Mouse (Mus musculus): Measurements from ENCODE around the gene Cbx5. TPM values are rescaled to one million over a fixed set of nuclear protein-coding genes. Genes with fewer than 3 reads are reported as not detected.

The Cbx5 gene
- polyA plus RNA-seq, 1 experiment from 2014 or later, result 188 TPM

- WGBS, result 22% methylated on average over 5 of the region's 5 CpGs
- Histone ChIP-seq H3K9ac (no peak overlapping the region), H3K9me3 (replicated peaks) (no peaks in the 10 kb centered on the region), H3K4me2 (replicated peaks) (0 out of 2 replicates have a peak overlapping the region, but pooled peaks have one; percentile 29), H3K27me3 (peaks cover 55% of the 10 kb centered on the region), H3K27ac (no peak overlapping the region), H3K36me3 (no peaks in the 10 kb centered on the region), H3K4me1 (peaks cover 60% of the 10 kb centered on the region), H3K4me3 (0 out of 2 replicates have a peak overlapping the region, but pooled peaks have one; percentile 2)
- ATAC-seq (ENCODE audit: low FRiP score), result no peak
These were observed 73.7 kb downstream of the Cbx5 start for GRCm38 (mm10) chr15:103165924-103166323.

- no peaks in the 10 kb centered on the region for H3K9me3 ChIP-seq (replicated peaks)
- under 1% methylated on average over 13 of the region's 13 CpGs for WGBS
- H3K4me2 ChIP-seq (replicated peaks), result peak overlapping the region; percentile 33
- H3K36me3 ChIP-seq, result no peaks in the 10 kb centered on the region
- peak overlapping the region; percentile 46 for H3K9ac ChIP-seq
- peaks cover 50% of the 10 kb centered on the region for H3K27me3 ChIP-seq
- H3K27ac ChIP-seq, result no peak overlapping the region; the same call in 1 of the 2 replicates
- H3K4me1 ChIP-seq, result peaks cover 55% of the 10 kb centered on the region
- ATAC-seq (ENCODE audit: low FRiP score), result 0 out of 2 replicates have a peak, but pooled peaks have one; percentile 7
- H3K4me3 ChIP-seq, result 0 out of 2 replicates have a peak overlapping the region, but pooled peaks have one; percentile 2
These were observed 74.2 kb downstream of the Cbx5 start for GRCm38 (mm10) chr15:103165379-103165778.

GRCm38 (mm10) chr15:103163182-103163919, 76.3 kb downstream of the Cbx5 start:
- no peaks in the 10 kb centered on the region for H3K36me3 ChIP-seq
- H3K27me3 ChIP-seq, result peaks cover 30% of the 10 kb centered on the region
- H3K9ac ChIP-seq, result peak overlapping the region; percentile 55
- H3K4me3 ChIP-seq, result peak overlapping the region; percentile 50
- WGBS, result 9% methylated on average over 25 of the region's 25 CpGs
- H3K27ac ChIP-seq, result no peak overlapping the region
- peak; percentile 82 for ATAC-seq (ENCODE audit: low FRiP score)
- H3K9me3 ChIP-seq (replicated peaks), result no peaks in the 10 kb centered on the region
- peaks cover 34% of the 10 kb centered on the region for H3K4me1 ChIP-seq
- H3K4me2 ChIP-seq (replicated peaks), result peak overlapping the region; percentile 58

DNA sequence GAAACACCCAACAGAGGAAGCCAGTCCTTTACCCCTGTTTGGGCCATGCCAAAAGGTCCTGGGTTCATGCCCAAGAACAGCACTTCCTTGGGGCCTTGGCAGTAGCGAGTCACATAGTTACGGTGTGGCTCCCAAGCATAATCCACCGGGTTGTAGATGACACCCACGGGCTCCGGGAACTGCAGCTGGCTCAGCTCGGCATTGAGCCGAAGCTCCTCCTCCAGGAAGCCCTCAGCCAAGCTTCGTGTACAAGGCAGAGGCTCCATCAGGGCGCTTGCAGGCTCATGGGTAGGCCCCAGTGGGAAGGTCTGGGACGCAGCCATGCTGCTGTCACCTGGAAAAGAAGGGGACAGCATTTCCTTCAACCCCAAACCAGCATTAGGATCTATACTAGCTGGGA, 82.0 kb downstream of the Cbx5 start:
- 70% methylated on average over 10 of the region's 10 CpGs for WGBS
- no peaks in the 10 kb centered on the region for H3K9me3 ChIP-seq (replicated peaks)
- H3K4me1 ChIP-seq, result peaks cover 22% of the 10 kb centered on the region
- no peak overlapping the region for H3K9ac ChIP-seq
- ATAC-seq (ENCODE audit: low FRiP score), result no peak
- H3K27ac ChIP-seq, result no peak overlapping the region
- 0 out of 2 replicates have a peak, but pooled peaks cover 5% of the 10 kb centered on the region for H3K36me3 ChIP-seq
- peaks cover 12% of the 10 kb centered on the region for H3K27me3 ChIP-seq
- H3K4me2 ChIP-seq (replicated peaks), result no peak overlapping the region
- H3K4me3 ChIP-seq, result no peak overlapping the region

DNA sequence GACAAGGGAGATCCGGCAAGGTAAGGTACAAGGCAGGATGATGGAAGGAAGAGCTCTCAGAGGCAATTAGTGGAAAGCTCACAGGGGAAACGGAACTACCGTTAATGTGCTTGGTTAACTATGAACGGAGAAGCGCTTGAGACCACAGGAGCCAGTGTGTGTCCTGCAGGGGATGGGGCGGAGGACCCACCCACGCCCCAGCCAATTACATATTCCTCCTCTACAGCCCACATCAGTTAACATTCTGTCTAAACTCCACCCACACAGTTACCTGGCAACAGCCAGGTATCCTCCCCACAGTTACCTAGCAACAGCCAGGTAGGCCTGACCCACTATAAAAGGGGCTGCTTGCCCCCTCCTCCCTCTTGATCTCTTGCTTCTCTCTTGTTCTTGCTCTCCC, 82.7 kb downstream of the Cbx5 start:
- no peak overlapping the region for H3K4me3 ChIP-seq
- 0 out of 2 replicates have a peak overlapping the region, but pooled peaks have one; percentile 50 for H3K9ac ChIP-seq
- H3K4me2 ChIP-seq (replicated peaks), result no peak overlapping the region
- H3K36me3 ChIP-seq, result 0 out of 2 replicates have a peak, but pooled peaks cover 5% of the 10 kb centered on the region
- H3K4me1 ChIP-seq, result peaks cover 19% of the 10 kb centered on the region
- ATAC-seq (ENCODE audit: low FRiP score), result peak; percentile 35; the same call in 1 of the 2 replicates
- H3K27ac ChIP-seq, result 0 out of 2 replicates have a peak overlapping the region, but pooled peaks have one; percentile 60
- no peaks in the 10 kb centered on the region for H3K9me3 ChIP-seq (replicated peaks)
- WGBS, result 43% methylated on average over 7 of the region's 7 CpGs
- peaks cover 12% of the 10 kb centered on the region for H3K27me3 ChIP-seq

DNA sequence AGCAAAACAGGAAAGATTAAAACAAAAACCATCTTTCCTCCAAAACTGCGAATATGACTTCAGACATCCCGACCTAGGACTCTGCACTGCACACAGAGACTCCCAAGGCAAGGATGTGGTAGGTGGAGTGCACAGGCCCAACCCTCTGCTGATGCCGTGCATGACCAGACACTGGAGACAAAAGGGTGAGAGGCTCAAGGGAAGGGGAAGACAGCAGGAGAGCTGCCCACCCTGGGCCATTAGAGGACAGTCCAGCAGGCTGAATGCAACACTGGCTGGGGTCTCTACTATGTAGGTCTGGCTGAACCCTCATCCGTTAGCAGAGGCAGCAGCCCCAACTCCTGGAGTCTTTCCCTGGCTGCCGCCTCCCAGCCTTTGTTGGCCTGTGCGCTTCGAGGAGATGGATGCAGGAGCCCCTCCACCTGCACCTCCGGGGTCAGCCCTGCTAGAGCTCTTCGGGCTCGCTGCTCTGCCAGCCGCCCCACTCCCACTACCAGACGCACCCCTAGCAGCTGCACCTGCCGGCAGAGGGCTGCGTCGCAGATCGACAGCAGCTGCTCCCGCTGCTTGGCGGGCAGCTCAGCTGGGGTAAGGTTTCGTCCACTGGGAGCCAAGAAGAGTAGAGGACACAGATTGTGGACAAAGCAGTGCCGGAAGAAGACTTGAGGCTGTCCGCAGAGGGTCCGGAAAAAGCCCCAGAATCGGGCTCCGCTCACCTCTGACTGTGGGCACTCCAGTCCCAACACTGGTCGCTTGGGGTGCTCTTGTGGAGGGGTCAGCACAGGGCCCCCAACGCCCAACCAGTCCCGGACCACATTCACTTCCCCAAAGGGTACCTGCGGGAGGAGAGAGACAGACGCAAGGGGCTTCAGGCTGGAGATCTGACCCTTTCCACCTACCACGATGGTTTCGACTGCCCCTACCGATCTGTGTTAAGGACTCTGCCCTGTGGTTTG, 84.0 kb downstream of the Cbx5 start:
- Histone ChIP-seq H3K4me2 (replicated peaks) (peak overlapping the region; percentile 36), H3K27ac (peak overlapping the region; percentile 60), H3K27me3 (peaks cover 12% of the 10 kb centered on the region), H3K4me3 (no peak overlapping the region), H3K9me3 (replicated peaks) (no peaks in the 10 kb centered on the region), H3K4me1 (peaks cover 19% of the 10 kb centered on the region), H3K36me3 (0 out of 2 replicates have a peak, but pooled peaks cover 5% of the 10 kb centered on the region), H3K9ac (peak overlapping the region; percentile 50)
- ATAC-seq (ENCODE audit: low FRiP score), result peak; percentile 79
- 24% methylated on average over 32 of the region's 32 CpGs for WGBS

DNA sequence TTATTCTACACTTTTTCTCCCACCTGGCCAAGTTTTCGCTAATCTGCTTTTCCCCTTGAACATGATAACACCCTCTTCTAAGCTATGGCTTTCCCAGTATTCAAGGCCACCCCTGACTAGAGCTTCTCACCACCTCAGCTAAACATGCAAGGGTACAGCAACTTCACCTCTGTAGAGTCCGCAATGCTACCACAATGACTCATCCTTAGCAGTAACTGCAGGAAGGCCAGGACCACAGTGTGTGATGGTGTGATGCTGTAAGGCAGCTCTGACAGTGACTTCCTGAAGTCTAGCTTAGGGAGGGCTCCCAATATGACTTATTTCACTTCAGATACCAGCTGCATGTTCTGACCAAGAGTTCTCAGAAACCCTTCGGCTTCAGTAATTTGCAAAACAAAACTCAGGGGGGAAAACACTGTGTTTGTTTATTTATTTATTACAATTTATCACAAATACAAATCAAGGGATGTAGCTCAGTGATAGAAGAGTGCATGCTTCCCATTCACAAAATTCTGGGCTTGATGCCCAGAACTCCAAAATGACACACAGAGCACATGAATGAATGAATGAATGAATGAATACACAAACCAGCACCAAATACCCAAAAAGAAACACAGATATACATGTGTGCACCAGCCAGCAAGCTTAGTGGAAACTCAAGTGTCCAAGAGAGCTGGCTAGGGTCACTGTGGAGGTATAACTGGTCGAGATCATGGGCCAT, 86.6 kb downstream of the Cbx5 start:
- H3K4me1 ChIP-seq, result peaks cover 22% of the 10 kb centered on the region
- H3K36me3 ChIP-seq, result 0 out of 2 replicates have a peak, but pooled peaks cover 5% of the 10 kb centered on the region
- H3K9me3 ChIP-seq (replicated peaks), result no peaks in the 10 kb centered on the region
- 93% methylated on average over 4 of the region's 4 CpGs for WGBS
- H3K9ac ChIP-seq, result no peak overlapping the region
- H3K4me2 ChIP-seq (replicated peaks), result no peak overlapping the region
- H3K27ac ChIP-seq, result no peak overlapping the region
- ATAC-seq (ENCODE audit: low FRiP score), result no peak
- peaks cover 27% of the 10 kb centered on the region for H3K27me3 ChIP-seq
- no peak overlapping the region for H3K4me3 ChIP-seq

DNA sequence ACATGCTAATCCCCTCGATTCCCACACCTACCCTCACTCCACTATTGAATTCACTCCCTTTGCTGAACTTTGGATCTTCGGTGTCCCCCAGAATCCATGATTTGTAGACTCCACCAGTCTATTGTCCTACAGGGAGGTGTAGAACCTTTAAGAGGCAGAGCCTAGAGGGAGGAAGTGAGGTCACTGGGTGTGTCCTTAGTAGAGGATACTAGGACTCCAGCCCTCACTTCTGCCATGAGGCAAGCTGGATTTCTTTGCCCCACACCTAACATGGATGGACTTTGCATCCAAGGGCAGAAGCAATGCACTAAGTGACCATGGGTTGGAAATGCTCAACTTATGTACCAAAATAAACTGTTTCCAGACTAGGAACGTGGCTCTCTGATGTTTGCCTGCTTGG, 87.2 kb downstream of the Cbx5 start:
- no peak overlapping the region for H3K4me2 ChIP-seq (replicated peaks)
- ATAC-seq (ENCODE audit: low FRiP score), result no peak
- 89% methylated on average over 3 of the region's 3 CpGs for WGBS
- no peak overlapping the region for H3K9ac ChIP-seq
- peaks cover 34% of the 10 kb centered on the region for H3K27me3 ChIP-seq
- peaks cover 28% of the 10 kb centered on the region for H3K4me1 ChIP-seq
- H3K4me3 ChIP-seq, result no peak overlapping the region
- 0 out of 2 replicates have a peak, but pooled peaks cover 5% of the 10 kb centered on the region for H3K36me3 ChIP-seq
- no peaks in the 10 kb centered on the region for H3K9me3 ChIP-seq (replicated peaks)
- no peak overlapping the region for H3K27ac ChIP-seq

- no peak overlapping the region for H3K4me3 ChIP-seq
- no peak overlapping the region for H3K9ac ChIP-seq
- H3K27ac ChIP-seq, result peak overlapping the region; percentile 79; the same call in 1 of the 2 replicates
- no peaks in the 10 kb centered on the region for H3K36me3 ChIP-seq
- H3K9me3 ChIP-seq (replicated peaks), result no peaks in the 10 kb centered on the region
- WGBS, result 57% methylated on average over 9 of the region's 9 CpGs
- H3K4me2 ChIP-seq (replicated peaks), result peak overlapping the region; percentile 83; the same call in 1 of the 2 replicates
- H3K27me3 ChIP-seq, result peaks cover 63% of the 10 kb centered on the region
- peaks cover 19% of the 10 kb centered on the region for H3K4me1 ChIP-seq
- peak; percentile 23; the same call in 1 of the 2 replicates for ATAC-seq (ENCODE audit: low FRiP score)
These were observed 91.8 kb downstream of the Cbx5 start for GRCm38 (mm10) chr15:103147779-103148178.

GRCm38 (mm10) chr15:103147422-103147690, 92.3 kb downstream of the Cbx5 start:
- no peaks in the 10 kb centered on the region for H3K36me3 ChIP-seq
- WGBS, result 9% methylated on average over 3 of the region's 3 CpGs
- no peaks in the 10 kb centered on the region for H3K9me3 ChIP-seq (replicated peaks)
- peak; percentile 57 for ATAC-seq (ENCODE audit: low FRiP score)
- H3K4me2 ChIP-seq (replicated peaks), result peak overlapping the region; percentile 83
- H3K4me3 ChIP-seq, result no peak overlapping the region
- peaks cover 65% of the 10 kb centered on the region for H3K27me3 ChIP-seq
- peaks cover 19% of the 10 kb centered on the region for H3K4me1 ChIP-seq
- 0 out of 2 replicates have a peak overlapping the region, but pooled peaks have one; percentile 63 for H3K9ac ChIP-seq
- H3K27ac ChIP-seq, result peak overlapping the region; percentile 79

- H3K4me2 ChIP-seq (replicated peaks), result peak overlapping the region; percentile 83
- H3K36me3 ChIP-seq, result no peaks in the 10 kb centered on the region
- peaks cover 19% of the 10 kb centered on the region for H3K4me1 ChIP-seq
- peak overlapping the region; percentile 79 for H3K27ac ChIP-seq
- peak overlapping the region; percentile 43 for H3K4me3 ChIP-seq
- H3K9ac ChIP-seq, result peak overlapping the region; percentile 63
- peaks cover 65% of the 10 kb centered on the region for H3K27me3 ChIP-seq
- H3K9me3 ChIP-seq (replicated peaks), result no peaks in the 10 kb centered on the region
- ATAC-seq (ENCODE audit: low FRiP score), result peak; percentile 74
- under 1% methylated on average over 51 of the region's 57 CpGs for WGBS
These were observed 92.8 kb downstream of the Cbx5 start for GRCm38 (mm10) chr15:103146627-103147421.

Data from hindbrain, embryonic 12.5 days (tissue).